Mouse (Mus musculus) MEL (cell line): ENCODE measurements around the gene Cd200r3.

Source experiments
- CTCF ChIP-seq, 3 experiments: IDR thresholded peaks in 2 of 3; conservative IDR thresholded peaks in 1 of 3; 2 replicates each; pipeline ENCODE4 v1.5.1; 2011 to 2012; ENCODE audit warnings: low read length in 3 of 3, low read depth in 2 of 3, mild to moderate bottlenecking in 2 of 3, improper control_type of control experiment in 1 of 3, inconsistent platforms in 1 of 3, mixed read lengths in 1 of 3, moderate library complexity in 1 of 3; ENCODE audit not compliant: control insufficient read depth in 1 of 3, insufficient read depth in 1 of 3, poor library complexity in 1 of 3, severe bottlenecking in 1 of 3
- E2F4 ChIP-seq: IDR thresholded peaks from 2 replicates; pipeline ENCODE4 v1.6.1; 2011; ENCODE audit warnings: low read depth, low read length, improper control_type of control experiment, borderline replicate concordance
- HCFC1 ChIP-seq: IDR thresholded peaks from 2 replicates; pipeline ENCODE4 v1.6.1; 2012; ENCODE audit warnings: low read depth, mild to moderate bottlenecking, inconsistent platforms, low read length, improper control_type of control experiment, moderate library complexity
- POLR2AphosphoS2 ChIP-seq: IDR thresholded peaks from 2 replicates; pipeline ENCODE4 v1.6.1; 2011; ENCODE audit warnings: low read length, improper control_type of control experiment

- TF ChIP-seq CTCF (IDR thresholded peaks at IDR 0.05 in 2 of 3, conservative IDR thresholded peaks at IDR 0.05 in 1 of 3; ENCODE audit: control insufficient read depth in 1 of 3, insufficient read depth in 1 of 3, low read depth in 2 of 3, low read length in 3 of 3, poor library complexity in 1 of 3, severe bottlenecking in 1 of 3) (no peak), HCFC1 (no peak), E2F4 (no peak), POLR2AphosphoS2 (no peak)
These were observed 32.6 kb downstream of the Cd200r3 start for GRCm38 (mm10) chr16:44976081-44976480.
